Mouse (Mus musculus): ENCODE measurements at regions not wholly inside any gene's neighbourhood (a gene's known extent, or its start where the extent isn't known, plus 50 kb on each side); places are given as distances from the start of the nearest gene placed in this dataset.
"Not testable (repeated sequence)": the region's sequence is repeated elsewhere in the genome, so short reads cannot be mapped to it uniquely, and the experiment has no call there.

DNA sequence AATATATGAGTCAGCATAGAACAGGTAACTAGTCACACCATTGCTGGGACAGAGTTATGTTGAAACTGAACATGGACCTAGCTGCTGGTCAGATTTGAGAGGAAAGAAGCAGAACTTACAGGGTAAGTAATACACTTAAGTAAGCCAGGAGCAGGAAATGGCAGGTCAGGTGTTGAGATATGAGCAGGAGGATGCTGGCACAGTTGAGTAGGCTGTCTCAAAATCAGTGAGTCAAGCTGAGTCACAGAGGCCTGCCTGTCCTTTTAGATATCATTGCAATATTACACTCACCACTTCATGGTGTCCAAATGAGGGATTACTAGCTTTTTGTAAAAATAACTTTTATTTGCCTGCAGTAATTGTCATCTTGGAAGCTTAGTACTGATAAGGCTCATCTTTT is 182.6 kb upstream of the Kcnj3 start:
- no peaks in the 10 kb centered on the region for H3K36me3 ChIP-seq (ENCODE audit: insufficient read depth, low read length)
- H3K4me3 ChIP-seq (replicated peaks; ENCODE audit: low read length) = no peak overlapping the region
- no peaks in the 10 kb centered on the region for H3K9me3 ChIP-seq (ENCODE audit: low read length)
- no peaks in the 10 kb centered on the region for H3K27me3 ChIP-seq (ENCODE audit: insufficient read depth, low read length)
- no peak for TF ChIP-seq NANOG (IDR thresholded peaks at IDR 0.05; ENCODE audit: borderline replicate concordance, low read length)
- no peak for TF ChIP-seq POU5F1 (IDR thresholded peaks at IDR 0.05; ENCODE audit: borderline replicate concordance, low read length)
- TF ChIP-seq CTCF (conservative IDR thresholded peaks at IDR 0.05; ENCODE audit: low read length) = no peak
- no peaks in the 10 kb centered on the region for H3K4me1 ChIP-seq (replicated peaks; ENCODE audit: low read depth, low read length)

DNA sequence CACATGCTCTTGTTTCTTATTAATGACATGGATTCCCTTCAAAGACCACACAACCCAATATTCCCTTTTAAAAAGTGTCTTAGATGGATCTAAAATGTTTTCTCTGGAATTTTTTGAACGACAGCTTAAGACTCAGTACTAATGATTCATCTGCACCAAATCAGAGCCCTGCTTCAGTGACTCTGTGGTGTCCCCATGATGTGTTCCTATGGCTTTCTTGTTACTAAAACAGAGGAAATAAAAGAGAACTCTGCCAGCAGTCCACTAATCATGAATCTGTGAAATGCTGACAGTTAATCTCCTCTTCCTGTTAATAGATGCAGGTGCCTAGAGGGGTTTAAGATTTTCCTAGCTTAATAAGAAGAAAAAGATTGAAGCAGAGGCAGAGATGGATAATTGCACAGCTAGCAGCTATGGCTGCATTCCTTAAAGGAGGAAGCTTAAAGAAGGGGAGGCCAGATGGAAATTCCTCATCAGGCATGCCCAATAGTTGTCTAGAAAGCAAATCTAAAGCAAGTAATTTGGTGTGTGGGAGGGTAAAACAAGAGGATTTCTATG is 173.0 kb upstream of the Kcnj3 start:
- Histone ChIP-seq H3K9me3 (ENCODE audit: low read length) (peaks cover 9% of the 10 kb centered on the region), H3K36me3 (ENCODE audit: insufficient read depth, low read length) (no peaks in the 10 kb centered on the region), H3K4me1 (replicated peaks; ENCODE audit: low read depth, low read length) (no peaks in the 10 kb centered on the region), H3K4me3 (replicated peaks; ENCODE audit: low read length) (no peak overlapping the region), H3K27me3 (ENCODE audit: insufficient read depth, low read length) (no peaks in the 10 kb centered on the region)
- TF ChIP-seq CTCF (conservative IDR thresholded peaks at IDR 0.05; ENCODE audit: low read length) (no peak), POU5F1 (IDR thresholded peaks at IDR 0.05; ENCODE audit: borderline replicate concordance, low read length) (no peak), NANOG (IDR thresholded peaks at IDR 0.05; ENCODE audit: borderline replicate concordance, low read length) (no peak)

GRCm38 (mm10) chr2:55263847-55264449 is 171.8 kb upstream of the Kcnj3 start:
- H3K4me1 ChIP-seq (replicated peaks; ENCODE audit: low read depth, low read length) = no peaks in the 10 kb centered on the region
- no peak overlapping the region for H3K4me3 ChIP-seq (replicated peaks; ENCODE audit: low read length)
- TF ChIP-seq CTCF (conservative IDR thresholded peaks at IDR 0.05; ENCODE audit: low read length) = no peak
- no peak for TF ChIP-seq NANOG (IDR thresholded peaks at IDR 0.05; ENCODE audit: borderline replicate concordance, low read length)
- TF ChIP-seq POU5F1 (IDR thresholded peaks at IDR 0.05; ENCODE audit: borderline replicate concordance, low read length) = no peak
- H3K9me3 ChIP-seq (ENCODE audit: low read length) = peaks cover 9% of the 10 kb centered on the region
- no peaks in the 10 kb centered on the region for H3K36me3 ChIP-seq (ENCODE audit: insufficient read depth, low read length)
- H3K27me3 ChIP-seq (ENCODE audit: insufficient read depth, low read length) = no peaks in the 10 kb centered on the region

- Histone ChIP-seq H3K4me1 (replicated peaks; ENCODE audit: low read depth, low read length) (no peaks in the 10 kb centered on the region), H3K4me3 (replicated peaks; ENCODE audit: low read length) (no peak overlapping the region), H3K36me3 (ENCODE audit: insufficient read depth, low read length) (no peaks in the 10 kb centered on the region)
Measured at GRCm38 (mm10) chr2:55306387-55306786, 129.4 kb upstream of the Kcnj3 start.

GRCm38 (mm10) chr2:55315627-55316026 is 120.1 kb upstream of the Kcnj3 start:
- no peaks in the 10 kb centered on the region for H3K36me3 ChIP-seq (ENCODE audit: insufficient read depth, low read length)
- no peak for TF ChIP-seq POU5F1 (IDR thresholded peaks at IDR 0.05; ENCODE audit: borderline replicate concordance, low read length)
- TF ChIP-seq CTCF (conservative IDR thresholded peaks at IDR 0.05; ENCODE audit: low read length) = no peak
- H3K4me1 ChIP-seq (replicated peaks; ENCODE audit: low read depth, low read length) = no peaks in the 10 kb centered on the region
- H3K9me3 ChIP-seq (ENCODE audit: low read length) = no peaks in the 10 kb centered on the region
- no peaks in the 10 kb centered on the region for H3K27me3 ChIP-seq (ENCODE audit: insufficient read depth, low read length)
- H3K4me3 ChIP-seq (replicated peaks; ENCODE audit: low read length) = no peak overlapping the region

More at GRCm38 (mm10) chr2:55306387-55306786, 129.4 kb upstream of the Kcnj3 start:
- Histone ChIP-seq H3K9me3 (ENCODE audit: low read length) (no peaks in the 10 kb centered on the region), H3K27me3 (ENCODE audit: insufficient read depth, low read length) (no peaks in the 10 kb centered on the region)
- TF ChIP-seq CTCF (conservative IDR thresholded peaks at IDR 0.05; ENCODE audit: low read length) (peak; percentile 51), POU5F1 (IDR thresholded peaks at IDR 0.05; ENCODE audit: borderline replicate concordance, low read length) (no peak)

GRCm38 (mm10) chr2:55354061-55354460 is 81.7 kb upstream of the Kcnj3 start:
- not testable (repeated sequence) for H3K27me3 ChIP-seq (ENCODE audit: insufficient read depth, low read length); H3K36me3 ChIP-seq (ENCODE audit: insufficient read depth, low read length); H3K9me3 ChIP-seq (ENCODE audit: low read length); H3K4me3 ChIP-seq (replicated peaks; ENCODE audit: low read length); H3K4me1 ChIP-seq (replicated peaks; ENCODE audit: low read depth, low read length)

All from E14TG2a.4 (cell line).